Mouse (Mus musculus): ENCODE measurements around the gene Furin. TPM values are rescaled to one million over a fixed set of nuclear protein-coding genes. Genes with fewer than 3 reads are reported as not detected.
A peak's percentile ranks its signal among the peaks of the same experiment; 100 is the strongest.
"Not testable (repeated sequence)": the region's sequence is repeated elsewhere in the genome, so short reads cannot be mapped to it uniquely, and the experiment has no call there.

Furin gene
- total RNA-seq, 2 experiments from 2014 or later = 28.2 to 51.1 TPM

DNA sequence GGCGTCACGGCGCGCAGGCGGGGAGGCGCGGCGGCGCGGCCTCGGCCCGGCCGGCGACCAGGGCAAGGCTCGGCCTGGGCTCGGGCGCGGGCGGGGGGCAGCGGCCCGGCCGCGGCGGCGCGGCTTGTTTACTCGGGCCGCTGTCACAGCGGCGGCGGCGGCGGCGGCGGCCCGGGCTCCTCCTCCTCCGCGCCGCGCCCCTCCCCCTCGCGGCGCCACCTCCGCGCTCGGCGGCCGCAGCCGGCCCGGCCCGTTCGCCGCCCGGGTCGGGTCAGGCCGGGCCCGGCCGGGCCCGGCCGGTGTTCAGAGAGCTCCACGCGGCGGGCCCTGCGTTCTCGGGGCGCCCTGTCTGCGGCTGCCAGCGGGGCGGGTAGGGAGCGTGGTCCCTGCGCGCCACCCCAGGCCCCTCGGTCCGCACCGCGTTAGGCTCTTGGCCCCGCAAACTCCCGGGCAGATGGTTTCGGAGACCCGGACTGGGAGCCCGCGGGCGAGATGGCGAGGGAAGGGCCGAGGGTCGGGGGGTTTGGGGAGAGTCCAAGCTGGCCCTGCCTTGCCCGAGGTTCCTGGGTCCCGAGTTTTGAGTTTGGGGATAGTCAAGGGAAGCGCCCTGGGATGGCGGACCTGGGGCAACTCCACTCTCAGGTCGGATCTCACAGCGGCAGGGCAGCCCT, 2.5 kb downstream of the Furin start:
- ATAC-seq (replicated peaks; ENCODE audit: low FRiP score, poor library complexity, severe bottlenecking) = peak; percentile 70

DNA sequence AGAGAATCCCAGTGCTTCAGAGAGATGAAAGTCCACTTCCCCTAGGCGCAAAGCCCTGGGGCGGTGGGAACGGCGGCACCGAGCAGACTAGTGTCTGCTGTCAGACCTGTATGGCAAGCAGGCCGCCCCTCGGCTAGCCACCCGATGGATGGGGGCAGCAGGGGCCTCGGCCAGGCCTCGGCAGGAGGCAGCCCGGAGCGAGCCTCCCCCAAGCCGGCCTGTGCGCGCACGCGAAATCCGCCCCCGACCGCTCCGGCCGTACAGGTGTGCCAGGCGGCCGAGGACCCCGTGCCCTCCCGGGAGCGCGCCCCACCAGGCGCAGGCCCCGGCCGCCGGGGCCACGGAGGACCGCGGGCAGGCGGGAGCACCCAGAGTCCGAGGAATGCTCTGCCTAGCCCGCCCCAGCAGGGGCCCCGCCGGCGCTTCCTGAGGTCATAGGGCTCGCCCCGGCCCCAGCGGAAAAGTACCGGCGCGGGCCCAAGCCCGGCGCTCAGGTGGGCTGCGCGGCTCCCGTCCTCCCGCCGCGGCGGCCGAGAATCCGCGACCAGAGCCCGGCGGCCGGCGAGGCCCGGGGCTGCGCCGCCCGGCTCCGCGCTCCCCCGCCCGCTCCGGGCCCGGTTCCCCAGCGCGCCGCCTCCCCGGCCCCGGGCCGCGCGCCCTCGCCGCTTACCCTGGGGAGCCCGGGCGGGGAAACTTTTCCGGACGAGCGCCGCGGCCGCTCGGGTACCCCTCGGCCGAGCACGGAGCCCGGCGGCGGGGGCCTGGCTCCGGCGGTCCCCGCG, 3.2 kb downstream of the Furin start:
- peak; percentile 22; the same call in 1 of the 2 replicates for ATAC-seq (replicated peaks; ENCODE audit: low FRiP score, poor library complexity, severe bottlenecking)

DNA sequence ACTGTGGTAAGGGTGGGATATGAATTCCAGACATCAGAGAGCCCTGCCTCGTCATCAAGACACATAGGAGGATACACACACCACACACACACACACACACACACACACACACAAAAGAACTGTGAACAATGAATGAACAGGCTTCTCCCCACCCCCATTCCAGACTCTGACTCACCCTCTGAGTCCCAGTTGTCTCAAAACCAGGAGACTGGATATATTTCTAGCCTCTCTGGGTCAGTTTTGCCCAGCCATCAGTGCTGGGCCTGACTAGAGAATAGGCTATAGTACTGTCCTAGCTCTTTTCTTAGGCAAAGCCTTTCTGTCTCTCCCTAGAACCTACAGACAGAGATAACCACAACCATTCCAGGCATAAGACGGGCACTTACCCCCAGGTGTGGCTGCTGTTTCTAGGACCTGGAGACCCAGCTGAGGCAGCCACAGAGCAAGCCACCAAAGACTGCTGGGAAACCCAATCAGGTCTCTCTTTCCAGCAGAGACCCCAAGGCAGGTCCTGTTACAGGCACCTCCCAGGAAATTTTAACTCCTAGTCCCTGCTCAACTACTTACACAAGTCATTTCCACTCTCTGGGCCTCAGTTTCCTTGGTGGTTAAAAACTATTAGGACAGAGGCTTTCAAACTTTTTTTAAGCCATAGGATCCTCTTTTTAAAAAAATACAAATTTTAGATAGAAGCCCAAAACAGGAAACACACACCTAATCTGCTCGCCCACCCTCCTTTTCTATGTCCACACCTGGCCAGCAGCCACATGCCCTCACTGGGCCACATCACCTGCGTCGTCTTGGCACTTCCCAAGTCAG, 4.0 kb downstream of the Furin start:
- 0 out of 2 replicates have a peak, but pooled peaks have one; percentile 11 for ATAC-seq (replicated peaks; ENCODE audit: low FRiP score, poor library complexity, severe bottlenecking)

DNA sequence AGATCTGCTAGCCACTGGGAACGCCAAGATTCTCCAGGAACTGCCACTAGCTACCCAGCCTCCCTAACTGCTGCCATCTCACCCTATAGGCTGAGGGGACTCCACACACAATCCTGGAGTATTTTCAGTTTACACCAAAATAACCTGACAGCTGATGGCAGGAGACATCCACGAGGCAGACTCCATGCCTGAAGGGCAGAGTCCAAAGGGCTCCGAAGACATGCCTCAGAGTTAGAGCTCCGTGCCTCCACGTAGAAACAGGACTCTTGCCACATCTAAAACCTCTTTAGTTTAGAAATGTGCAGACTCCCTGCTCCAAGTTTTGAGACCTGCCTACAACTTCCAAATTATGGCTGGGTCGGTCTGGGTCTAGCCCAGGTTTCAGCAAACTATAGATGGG, 4.7 kb downstream of the Furin start:
- ATAC-seq (replicated peaks; ENCODE audit: low FRiP score, poor library complexity, severe bottlenecking) = no peak

DNA sequence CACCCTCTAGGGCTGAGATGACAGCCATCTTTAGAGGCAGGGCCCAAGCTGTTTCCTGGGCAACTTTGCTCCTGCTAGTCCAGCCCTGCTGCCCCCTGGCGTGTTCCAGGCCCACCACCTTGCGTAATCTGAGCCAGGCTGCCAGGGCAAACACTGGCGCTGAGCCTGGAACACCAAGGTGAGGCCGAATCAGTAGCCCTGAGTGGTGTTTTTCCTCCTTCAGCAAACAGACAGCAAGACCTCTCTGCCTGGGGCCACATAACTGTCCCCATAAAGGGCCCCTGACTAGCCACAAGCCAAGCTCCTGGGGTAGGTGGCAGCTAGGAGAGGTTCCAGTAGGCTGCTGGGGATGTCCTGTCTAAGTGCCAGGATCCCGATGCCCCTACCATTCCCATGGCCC, 5.1 kb downstream of the Furin start:
- ATAC-seq (replicated peaks; ENCODE audit: low FRiP score, poor library complexity, severe bottlenecking) = no peak

DNA sequence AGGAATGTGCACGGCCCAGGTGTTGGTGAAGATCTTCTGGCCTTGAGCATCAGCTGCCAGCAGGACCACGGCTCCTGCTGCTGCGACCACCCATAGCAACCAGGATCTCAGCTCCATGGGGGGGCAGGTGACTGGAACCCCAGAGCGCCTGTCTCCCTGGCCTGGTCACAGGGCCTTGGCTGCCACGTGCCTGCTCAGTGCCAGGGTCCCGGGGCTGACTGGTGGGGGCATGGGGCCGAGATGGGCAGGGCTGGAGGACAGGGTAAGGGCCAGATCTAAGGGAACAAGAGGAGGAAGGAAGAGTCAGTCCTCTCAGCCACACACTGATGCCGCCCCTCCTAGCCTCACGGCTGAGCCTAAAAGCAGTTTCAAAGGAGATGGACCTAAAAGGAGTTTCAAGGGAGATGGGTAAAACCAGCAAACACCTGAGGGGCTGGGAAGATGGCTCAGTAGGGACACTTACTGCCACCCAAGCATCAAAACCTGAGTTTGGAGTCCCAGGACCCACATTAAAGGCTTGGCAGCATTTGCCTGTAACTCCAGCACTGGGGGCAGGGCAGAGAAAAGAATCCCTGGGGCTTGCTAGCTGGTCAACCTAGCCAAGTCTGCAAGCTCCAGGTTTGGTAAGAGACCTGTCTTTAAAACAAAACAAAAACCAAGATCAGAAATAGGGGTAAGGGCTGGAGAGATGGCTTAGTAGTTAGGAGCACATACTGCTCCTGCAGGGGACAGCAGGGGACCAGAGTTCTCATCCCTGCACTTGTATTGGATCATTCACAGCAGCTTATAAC, 6.4 kb downstream of the Furin start:
- ATAC-seq (replicated peaks; ENCODE audit: low FRiP score, poor library complexity, severe bottlenecking) = no peak

DNA sequence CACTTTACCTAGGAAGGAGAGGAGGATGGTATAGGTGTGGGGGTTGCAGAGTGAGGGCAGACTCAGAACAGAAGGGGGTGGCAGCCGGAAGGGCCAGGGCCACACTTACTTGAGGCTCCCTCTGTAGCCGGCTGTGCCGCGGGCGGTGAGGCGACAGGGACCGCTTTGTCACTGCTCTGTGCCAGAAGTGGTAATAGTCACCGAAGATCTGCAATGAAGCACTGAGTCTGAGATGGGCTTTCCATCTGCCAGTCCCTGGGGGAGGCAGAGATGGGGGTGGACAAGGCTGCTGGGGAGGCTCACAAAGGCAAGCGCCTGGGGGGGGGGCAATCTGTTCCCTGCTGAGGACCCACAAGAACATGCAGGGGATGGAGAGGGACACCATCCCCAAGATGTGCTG, 7.2 kb downstream of the Furin start:
- ATAC-seq (replicated peaks; ENCODE audit: low FRiP score, poor library complexity, severe bottlenecking) = no peak

DNA sequence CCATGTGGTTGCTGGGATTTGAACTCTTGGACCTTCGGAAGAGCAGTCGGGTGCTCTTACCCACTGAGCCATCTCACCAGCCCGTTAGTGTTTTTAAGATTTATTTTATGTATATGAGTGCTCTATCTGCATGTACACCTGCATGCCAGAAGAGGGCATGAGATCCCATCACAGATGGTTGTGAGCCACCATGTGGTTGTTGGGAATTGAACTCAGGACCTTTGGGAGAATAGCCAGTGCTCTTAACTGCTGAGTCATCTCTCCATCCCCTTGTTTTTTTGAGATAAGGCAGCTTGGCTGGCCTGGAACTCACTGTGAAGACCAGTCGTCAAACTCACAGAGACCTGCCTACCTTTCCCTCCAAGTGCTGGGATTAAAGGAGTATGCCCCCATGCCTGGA, 8.8 kb downstream of the Furin start:
- ATAC-seq (replicated peaks; ENCODE audit: low FRiP score, poor library complexity, severe bottlenecking) = not testable (repeated sequence)

DNA sequence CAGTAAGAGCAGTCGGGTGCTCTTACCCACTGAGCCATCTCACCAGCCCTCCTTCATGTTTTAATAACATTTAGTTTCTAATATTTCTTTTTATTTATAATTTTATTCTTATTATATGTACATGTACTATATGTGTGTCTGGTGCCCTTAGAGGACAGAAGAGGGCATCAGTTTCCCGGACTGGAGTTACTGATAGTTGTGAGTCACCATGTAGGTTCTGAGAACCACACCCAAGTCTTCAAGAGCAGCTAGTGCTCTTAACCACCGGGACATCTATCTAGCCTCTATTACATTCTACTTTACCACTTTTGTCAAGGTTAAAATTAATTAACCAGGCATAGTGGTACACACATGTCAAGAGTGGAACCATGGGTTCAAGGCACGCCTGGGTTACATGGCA, 10.6 kb downstream of the Furin start:
- no peak for ATAC-seq (replicated peaks; ENCODE audit: low FRiP score, poor library complexity, severe bottlenecking)

DNA sequence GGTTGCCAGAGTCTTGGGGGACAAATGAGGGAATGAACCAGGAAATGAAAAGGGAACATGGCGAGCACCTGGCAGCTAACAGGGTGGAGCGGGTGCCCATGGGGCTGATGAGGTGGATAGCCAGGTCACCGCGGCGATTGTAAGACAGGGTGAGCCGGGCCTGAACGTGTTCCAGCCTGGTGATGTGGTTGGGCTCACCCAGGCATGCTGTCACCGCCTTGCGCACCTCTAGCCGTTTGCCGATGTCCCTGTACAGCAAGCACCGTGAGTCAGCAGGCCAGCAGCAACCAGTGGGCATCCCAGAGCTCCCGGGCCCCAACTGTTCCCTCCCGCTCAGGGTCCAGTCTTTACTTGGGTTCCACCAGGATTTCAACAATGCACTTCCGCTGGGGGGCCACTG, 13.1 kb downstream of the Furin start:
- no peak for ATAC-seq (replicated peaks; ENCODE audit: low FRiP score, poor library complexity, severe bottlenecking)

DNA sequence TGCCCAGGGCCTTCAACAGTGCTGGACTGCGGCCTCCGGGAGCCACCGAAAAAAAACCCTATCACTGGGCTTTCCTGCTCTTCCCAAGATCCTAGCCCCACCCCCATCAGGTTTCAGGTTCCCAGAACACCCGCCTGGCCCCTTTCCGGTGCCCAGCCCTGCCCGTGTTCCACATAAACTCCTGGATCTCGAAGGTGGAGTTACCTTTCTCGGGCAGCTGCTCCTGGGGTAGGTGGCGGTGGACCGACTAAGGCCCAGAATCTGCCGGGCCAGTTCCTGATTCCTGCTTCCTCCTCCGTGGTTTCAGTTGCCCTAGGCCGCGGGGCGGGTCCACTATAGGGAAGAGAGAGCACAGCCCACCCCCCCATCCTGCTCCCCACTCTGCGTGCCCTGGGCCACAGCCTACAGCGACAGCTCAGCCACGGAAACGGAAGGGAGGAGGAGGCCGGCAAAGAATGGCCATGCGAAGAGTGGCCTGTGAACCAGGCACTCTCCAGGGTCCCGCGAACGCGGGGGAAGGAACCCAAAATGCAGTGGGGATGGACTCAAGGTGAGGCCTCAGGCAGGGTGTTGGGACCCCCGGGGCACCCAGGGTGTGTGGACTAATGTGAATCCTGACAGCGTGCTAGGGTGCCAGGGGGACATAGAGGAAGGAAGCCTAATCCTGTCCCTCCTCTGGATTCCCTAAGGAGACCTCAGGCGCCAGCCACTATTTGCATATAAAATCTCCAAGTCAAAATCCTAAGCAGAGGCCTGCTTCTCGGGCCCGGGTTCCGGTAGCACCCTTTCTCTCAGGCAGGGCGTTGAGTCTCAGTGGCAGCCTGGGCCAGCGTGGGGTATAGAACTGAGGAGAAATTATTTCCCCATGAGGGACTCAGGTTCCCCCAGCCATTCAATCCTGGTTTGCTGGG, 17.3 kb downstream of the Furin start, which contains the start of gene Fes:
Gene Fes, minus strand, starts transcription at position 314 of the 911 bp plus-strand sequence.
- no peak for ATAC-seq (replicated peaks; ENCODE audit: low FRiP score, poor library complexity, severe bottlenecking)

DNA sequence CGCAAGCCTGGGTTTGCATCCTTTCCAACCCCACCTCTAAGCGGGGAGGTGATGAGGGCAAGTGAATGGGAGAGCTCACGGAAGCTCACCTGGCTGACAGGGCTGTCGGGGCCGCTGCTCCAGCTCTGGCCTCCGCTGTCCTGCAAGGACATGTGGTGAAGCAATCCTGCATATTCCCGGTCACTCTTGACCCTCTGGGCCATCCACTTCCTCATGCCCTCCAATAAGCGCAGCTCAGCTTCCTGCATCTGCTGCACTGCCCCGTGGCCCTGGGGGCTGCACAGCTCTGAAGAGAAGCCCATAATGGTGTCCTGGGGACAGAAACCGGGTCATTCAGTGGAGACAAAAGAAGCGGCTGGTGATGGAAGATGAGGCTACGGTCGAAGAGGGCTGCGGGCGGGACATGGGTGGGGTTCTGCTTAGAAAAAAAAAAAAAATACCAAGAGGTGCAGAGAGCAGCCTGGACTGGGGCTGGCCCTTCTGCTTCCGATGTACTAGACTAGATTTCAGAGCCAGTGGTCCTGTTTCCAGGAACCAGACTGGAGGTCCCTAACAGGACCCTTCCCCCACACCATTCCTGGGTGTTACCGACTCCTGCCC, 18.1 kb downstream of the Furin start:
- no peak for ATAC-seq (replicated peaks; ENCODE audit: low FRiP score, poor library complexity, severe bottlenecking)

DNA sequence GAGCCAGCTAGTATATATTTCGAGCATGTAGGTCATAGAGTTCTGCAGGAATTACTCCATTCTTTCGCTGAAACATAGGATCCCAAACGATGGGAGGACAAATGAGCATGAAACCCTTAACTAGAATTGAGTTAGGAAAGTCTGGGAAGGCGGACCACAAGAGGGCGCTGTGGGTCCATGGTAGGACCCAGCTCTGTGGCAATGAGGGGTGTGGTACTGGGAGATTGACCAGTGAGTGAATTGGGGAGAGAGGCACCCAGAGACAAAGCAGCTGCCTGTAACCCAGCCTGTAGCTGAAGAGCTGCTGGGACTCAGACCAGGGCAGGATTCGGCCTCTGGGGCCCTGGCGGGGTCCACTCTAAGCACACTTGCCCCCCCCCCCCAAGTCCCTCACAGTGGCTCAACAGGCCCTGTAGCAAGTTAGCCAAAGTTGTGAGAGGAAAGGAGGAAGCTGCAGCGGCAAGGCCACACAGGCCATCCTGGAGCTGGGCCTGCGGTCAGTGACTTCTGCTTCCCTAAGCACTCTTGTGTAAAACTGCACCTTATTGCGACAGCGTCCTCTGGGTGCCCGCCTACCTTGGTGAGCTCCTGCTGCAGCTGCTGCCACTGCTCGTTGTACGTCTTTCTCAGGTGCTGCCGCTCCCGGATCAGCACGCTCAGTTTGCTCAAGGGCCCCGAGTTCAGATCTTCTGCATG, 18.9 kb downstream of the Furin start:
- peak; percentile 69 for ATAC-seq (replicated peaks; ENCODE audit: low FRiP score, poor library complexity, severe bottlenecking)

DNA sequence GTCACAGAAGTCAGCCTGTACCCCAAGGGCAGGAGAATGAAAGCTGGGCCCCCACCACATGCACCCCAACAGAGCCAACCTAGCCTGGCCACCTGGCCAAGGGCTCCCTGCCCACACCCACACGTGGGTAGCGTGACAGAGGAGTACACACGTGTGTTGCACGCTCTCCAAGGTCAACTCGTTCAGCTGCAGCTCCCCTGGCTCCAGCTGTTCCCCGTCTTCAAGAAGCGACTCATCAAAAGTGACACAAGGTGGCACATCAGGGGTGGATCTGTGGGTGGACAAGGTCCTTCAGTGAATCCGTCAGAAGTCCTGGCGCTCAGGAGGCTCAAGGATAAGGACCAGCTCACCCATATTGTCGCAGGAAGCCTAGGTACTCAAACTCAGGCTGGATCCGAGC, 22.3 kb downstream of the Furin start:
- ATAC-seq (replicated peaks; ENCODE audit: low FRiP score, poor library complexity, severe bottlenecking) = no peak

DNA sequence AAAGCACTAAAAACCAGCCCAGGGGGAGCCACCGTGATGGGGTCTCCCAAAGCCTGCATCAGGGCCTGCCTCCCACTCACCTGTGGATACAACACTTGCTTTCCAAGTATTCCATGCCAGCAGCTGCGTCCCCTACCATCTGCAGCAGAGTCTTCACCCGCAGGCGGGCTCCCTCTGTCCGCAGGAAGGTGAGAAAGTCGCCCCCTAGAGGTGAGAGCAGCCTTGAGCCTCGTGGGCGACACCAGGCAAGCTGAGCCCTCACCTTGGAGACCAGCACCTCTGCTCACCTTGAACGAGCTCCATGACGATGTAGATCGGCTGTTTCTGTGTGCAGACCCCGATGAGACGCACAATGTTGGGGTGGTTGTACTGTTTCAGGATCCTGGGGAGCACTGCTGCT, 25.7 kb downstream of the Furin start:
- ATAC-seq (replicated peaks; ENCODE audit: low FRiP score, poor library complexity, severe bottlenecking) = 0 out of 2 replicates have a peak, but pooled peaks have one; percentile 27

DNA sequence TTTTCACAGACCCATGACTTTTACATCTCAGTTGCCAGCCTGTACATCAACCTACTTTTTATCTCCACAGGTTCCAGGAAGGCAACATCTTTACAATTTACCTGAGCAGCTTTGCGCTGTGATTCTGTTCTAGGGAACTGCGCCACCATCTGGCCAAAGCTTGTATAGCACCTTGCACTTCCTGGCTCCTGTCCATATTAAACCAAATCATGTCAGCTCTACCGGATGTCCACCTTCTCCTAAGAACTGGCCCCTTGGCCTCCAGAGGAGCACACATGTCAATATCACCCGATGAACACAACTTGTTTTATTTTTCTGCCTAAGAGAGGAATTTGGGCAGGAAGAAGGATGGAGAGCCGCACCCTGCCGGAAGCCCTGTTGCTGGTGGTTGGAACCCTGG, 27.8 kb downstream of the Furin start:
- ATAC-seq (replicated peaks; ENCODE audit: low FRiP score, poor library complexity, severe bottlenecking) = 0 out of 2 replicates have a peak, but pooled peaks have one; percentile 37

DNA sequence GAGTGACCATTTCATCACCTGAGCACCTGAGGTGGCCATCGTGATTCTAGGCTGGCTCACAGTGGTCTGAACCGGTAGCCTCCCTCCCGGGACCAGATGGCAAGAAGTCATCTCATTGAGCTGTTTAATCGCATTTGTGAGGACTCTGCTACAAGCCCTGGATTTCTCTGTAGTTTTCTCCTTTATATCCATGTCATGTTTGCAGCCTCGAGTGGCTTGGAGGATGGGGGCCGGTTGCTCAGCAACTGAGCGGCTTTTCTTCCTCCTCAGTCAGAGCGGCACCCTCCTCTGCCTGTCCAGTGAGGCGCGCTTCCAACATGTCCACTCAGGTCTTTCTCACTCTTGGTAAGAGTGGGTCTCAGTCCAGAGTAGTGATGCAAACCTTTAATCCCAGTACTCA, 29.0 kb downstream of the Furin start:
- no peak for ATAC-seq (replicated peaks; ENCODE audit: low FRiP score, poor library complexity, severe bottlenecking)
